Mouse (Mus musculus) ES-Bruce4 (cell line): ENCODE measurements at regions not wholly inside any gene's neighbourhood (a gene's known extent, or its start where the extent isn't known, plus 50 kb on each side); places are given as distances from the start of the nearest gene placed in this dataset.

Experiments used
- CTCF ChIP-seq: IDR thresholded peaks from one replicate; pipeline ENCODE4 v1.8.1; 2011; ENCODE audit warnings: low read depth, low read length
- EP300 ChIP-seq: IDR thresholded peaks from 2 replicates; pipeline ENCODE4 v1.6.1; 2011; ENCODE audit warnings: low read depth, low read length; ENCODE audit not compliant: insufficient read depth
- POLR2A ChIP-seq: IDR thresholded peaks from one replicate; pipeline ENCODE4 v1.8.1; 2011; ENCODE audit warnings: low read length; ENCODE audit not compliant: insufficient read depth

GRCm38 (mm10) chr7:70281381-70281750, 85.2 kb downstream of the Nr2f2 start:
- TF ChIP-seq CTCF, result no peak
- TF ChIP-seq POLR2A, result no peak
- TF ChIP-seq EP300, result no peak
